Mouse (Mus musculus): ENCODE data around the gene Flcn.

GRCm38 (mm10) chr11:59821625-59822024 lies 11.8 kb upstream of the Flcn start:
- TF ChIP-seq POLR2A (IDR thresholded peaks at IDR 0.05; ENCODE audit: borderline replicate concordance, insufficient read depth, low read length), result no peak
- no peak for TF ChIP-seq CTCF (IDR thresholded peaks at IDR 0.05; ENCODE audit: borderline replicate concordance, insufficient read depth, low read depth, low read length)
